Mouse (Mus musculus): ENCODE results near the gene Rab1a. TPM values are rescaled to one million over a fixed set of nuclear protein-coding genes. Genes with fewer than 3 reads are reported as not detected.

Gene Rab1a
- polyA plus RNA-seq, 1 experiment from 2014 or later, result 241 TPM

- Histone ChIP-seq H3K27me3 (ENCODE audit: control insufficient read depth, insufficient read depth, low read length) (no peaks in the 10 kb centered on the region), H3K9ac (replicated peaks; ENCODE audit: low read depth, low read length) (no peak overlapping the region), H3K4me1 (ENCODE audit: control insufficient read depth, insufficient read depth, low read length) (no peaks in the 10 kb centered on the region), H3K4me3 (ENCODE audit: low read depth, low read length) (no peak overlapping the region), H3K9me3 (ENCODE audit: control insufficient read depth, low read depth, low read length) (no peaks in the 10 kb centered on the region), H3K27ac (ENCODE audit: low read length) (no peak overlapping the region), H3K36me3 (ENCODE audit: control insufficient read depth, insufficient read depth, low read length) (no peaks in the 10 kb centered on the region), H3K4me2 (replicated peaks; ENCODE audit: low read depth, low read length) (no peak overlapping the region)
- 65% methylated on average over 6 of the region's 6 CpGs for WGBS
- no peak for ATAC-seq (ENCODE audit: insufficient number of reproducible peaks, insufficient read depth, low FRiP score, low read depth)
Observed at GRCm38 (mm10) chr11:20187271-20187670, 14.0 kb upstream of the Rab1a start.

- no peaks in the 10 kb centered on the region for H3K36me3 ChIP-seq (ENCODE audit: control insufficient read depth, insufficient read depth, low read length)
- 85% methylated on average over 4 of the region's 4 CpGs for WGBS
- ATAC-seq (ENCODE audit: insufficient number of reproducible peaks, insufficient read depth, low FRiP score, low read depth), result no peak
- H3K4me2 ChIP-seq (replicated peaks; ENCODE audit: low read depth, low read length), result no peak overlapping the region
- no peak overlapping the region for H3K9ac ChIP-seq (replicated peaks; ENCODE audit: low read depth, low read length)
- H3K27ac ChIP-seq (ENCODE audit: low read length), result no peak overlapping the region
- no peak overlapping the region for H3K4me3 ChIP-seq (ENCODE audit: low read depth, low read length)
- H3K27me3 ChIP-seq (ENCODE audit: control insufficient read depth, insufficient read depth, low read length), result no peaks in the 10 kb centered on the region
- no peaks in the 10 kb centered on the region for H3K9me3 ChIP-seq (ENCODE audit: control insufficient read depth, low read depth, low read length)
- no peaks in the 10 kb centered on the region for H3K4me1 ChIP-seq (ENCODE audit: control insufficient read depth, insufficient read depth, low read length)
Observed at GRCm38 (mm10) chr11:20193100-20193736, 8.0 kb upstream of the Rab1a start.

- WGBS, result under 1% methylated on average over 40 of the region's 40 CpGs
- Histone ChIP-seq H3K27ac (ENCODE audit: low read length) (peak overlapping the region; percentile 98), H3K36me3 (ENCODE audit: control insufficient read depth, insufficient read depth, low read length) (no peaks in the 10 kb centered on the region)
Observed at GRCm38 (mm10) chr11:20201661-20202101, 449 bp downstream of the Rab1a start.

DNA sequence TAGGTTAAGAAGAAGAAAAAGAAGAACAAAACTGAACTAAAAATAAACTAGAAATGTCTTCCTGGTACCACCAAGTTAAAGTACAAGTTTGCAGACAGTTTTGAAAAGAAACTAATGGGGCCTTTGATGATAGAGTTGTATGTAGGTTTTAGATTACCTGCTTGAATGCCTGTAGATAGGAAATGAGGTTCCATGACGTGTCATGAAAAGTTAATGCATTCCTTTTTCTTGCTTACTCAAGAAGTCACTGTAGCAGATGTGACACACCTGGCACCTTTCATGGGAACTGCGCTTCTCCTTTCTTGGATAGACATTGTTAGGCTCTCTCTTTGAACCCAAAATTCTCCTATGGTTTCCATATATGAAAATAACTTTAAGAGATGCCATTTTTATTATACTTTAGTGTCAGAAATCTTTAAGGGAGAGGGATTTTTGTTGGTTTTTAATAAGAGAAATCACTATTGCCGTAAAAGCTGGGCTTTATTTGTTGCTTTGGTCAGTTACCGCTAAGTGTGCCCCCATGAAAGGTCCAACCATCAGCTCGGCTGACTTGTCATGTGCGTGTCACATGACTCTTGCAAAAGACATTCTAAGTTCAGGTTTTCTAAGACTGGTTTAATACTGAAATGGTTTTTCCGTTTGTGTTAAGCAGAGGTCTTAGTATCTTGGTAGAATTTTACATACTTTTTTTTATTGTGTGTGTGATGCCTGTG, 1.2 kb downstream of the Rab1a start:
- Histone ChIP-seq H3K9ac (replicated peaks; ENCODE audit: low read depth, low read length) (peak overlapping the region; percentile 96), H3K9me3 (ENCODE audit: control insufficient read depth, low read depth, low read length) (no peaks in the 10 kb centered on the region), H3K36me3 (ENCODE audit: control insufficient read depth, insufficient read depth, low read length) (no peaks in the 10 kb centered on the region), H3K4me3 (ENCODE audit: low read depth, low read length) (peak overlapping the region; percentile 85), H3K4me1 (ENCODE audit: control insufficient read depth, insufficient read depth, low read length) (peaks cover 25% of the 10 kb centered on the region; the same call in 1 of the 2 replicates), H3K4me2 (replicated peaks; ENCODE audit: low read depth, low read length) (peak overlapping the region; percentile 86), H3K27me3 (ENCODE audit: control insufficient read depth, insufficient read depth, low read length) (no peaks in the 10 kb centered on the region), H3K27ac (ENCODE audit: low read length) (no peak overlapping the region)
- ATAC-seq (ENCODE audit: insufficient number of reproducible peaks, insufficient read depth, low FRiP score, low read depth), result no peak
- 33% methylated on average over 7 of the region's 7 CpGs for WGBS

More at GRCm38 (mm10) chr11:20201661-20202101, 449 bp downstream of the Rab1a start:
- Histone ChIP-seq H3K4me3 (ENCODE audit: low read depth, low read length) (peak overlapping the region; percentile 85), H3K9ac (replicated peaks; ENCODE audit: low read depth, low read length) (peak overlapping the region; percentile 96), H3K9me3 (ENCODE audit: control insufficient read depth, low read depth, low read length) (no peaks in the 10 kb centered on the region), H3K4me1 (ENCODE audit: control insufficient read depth, insufficient read depth, low read length) (peaks cover 24% of the 10 kb centered on the region; the same call in 1 of the 2 replicates), H3K27me3 (ENCODE audit: control insufficient read depth, insufficient read depth, low read length) (no peaks in the 10 kb centered on the region), H3K4me2 (replicated peaks; ENCODE audit: low read depth, low read length) (peak overlapping the region; percentile 86)
- ATAC-seq (ENCODE audit: insufficient number of reproducible peaks, insufficient read depth, low FRiP score, low read depth), result peak; percentile 3; the same call in 1 of the 2 replicates

GRCm38 (mm10) chr11:20204321-20204720, 3.1 kb downstream of the Rab1a start:
- peaks cover 4% of the 10 kb centered on the region for H3K36me3 ChIP-seq (ENCODE audit: control insufficient read depth, insufficient read depth, low read length)
- H3K27me3 ChIP-seq (ENCODE audit: control insufficient read depth, insufficient read depth, low read length), result no peaks in the 10 kb centered on the region
- 0 out of 2 replicates have a peak overlapping the region, but pooled peaks have one; percentile 12 for H3K4me2 ChIP-seq (replicated peaks; ENCODE audit: low read depth, low read length)
- H3K9ac ChIP-seq (replicated peaks; ENCODE audit: low read depth, low read length), result no peak overlapping the region
- 53% methylated on average over 2 of the region's 2 CpGs for WGBS
- H3K27ac ChIP-seq (ENCODE audit: low read length), result no peak overlapping the region
- peaks cover 29% of the 10 kb centered on the region; the same call in 1 of the 2 replicates for H3K4me1 ChIP-seq (ENCODE audit: control insufficient read depth, insufficient read depth, low read length)
- no peak overlapping the region for H3K4me3 ChIP-seq (ENCODE audit: low read depth, low read length)
- no peak for ATAC-seq (ENCODE audit: insufficient number of reproducible peaks, insufficient read depth, low FRiP score, low read depth)
- no peaks in the 10 kb centered on the region for H3K9me3 ChIP-seq (ENCODE audit: control insufficient read depth, low read depth, low read length)

GRCm38 (mm10) chr11:20204870-20205446, 3.7 kb downstream of the Rab1a start:
- ATAC-seq (ENCODE audit: insufficient number of reproducible peaks, insufficient read depth, low FRiP score, low read depth), result no peak
- H3K4me2 ChIP-seq (replicated peaks; ENCODE audit: low read depth, low read length), result no peak overlapping the region
- H3K9me3 ChIP-seq (ENCODE audit: control insufficient read depth, low read depth, low read length), result no peaks in the 10 kb centered on the region
- H3K9ac ChIP-seq (replicated peaks; ENCODE audit: low read depth, low read length), result no peak overlapping the region
- 56% methylated on average over 9 of the region's 9 CpGs for WGBS
- H3K4me3 ChIP-seq (ENCODE audit: low read depth, low read length), result no peak overlapping the region
- no peaks in the 10 kb centered on the region for H3K27me3 ChIP-seq (ENCODE audit: control insufficient read depth, insufficient read depth, low read length)
- H3K36me3 ChIP-seq (ENCODE audit: control insufficient read depth, insufficient read depth, low read length), result peaks cover 4% of the 10 kb centered on the region
- H3K4me1 ChIP-seq (ENCODE audit: control insufficient read depth, insufficient read depth, low read length), result peaks cover 29% of the 10 kb centered on the region; the same call in 1 of the 2 replicates
- H3K27ac ChIP-seq (ENCODE audit: low read length), result no peak overlapping the region

GRCm38 (mm10) chr11:20205538-20205937, 4.3 kb downstream of the Rab1a start:
- Histone ChIP-seq H3K9ac (replicated peaks; ENCODE audit: low read depth, low read length) (no peak overlapping the region), H3K36me3 (ENCODE audit: control insufficient read depth, insufficient read depth, low read length) (peaks cover 4% of the 10 kb centered on the region), H3K4me2 (replicated peaks; ENCODE audit: low read depth, low read length) (no peak overlapping the region), H3K4me1 (ENCODE audit: control insufficient read depth, insufficient read depth, low read length) (peaks cover 29% of the 10 kb centered on the region; the same call in 1 of the 2 replicates), H3K27ac (ENCODE audit: low read length) (no peak overlapping the region), H3K27me3 (ENCODE audit: control insufficient read depth, insufficient read depth, low read length) (no peaks in the 10 kb centered on the region), H3K4me3 (ENCODE audit: low read depth, low read length) (no peak overlapping the region), H3K9me3 (ENCODE audit: control insufficient read depth, low read depth, low read length) (no peaks in the 10 kb centered on the region)
- ATAC-seq (ENCODE audit: insufficient number of reproducible peaks, insufficient read depth, low FRiP score, low read depth), result no peak
- WGBS, result 55% methylated on average over 4 of the region's 4 CpGs

- H3K36me3 ChIP-seq (ENCODE audit: control insufficient read depth, insufficient read depth, low read length), result peaks cover 4% of the 10 kb centered on the region
- H3K4me3 ChIP-seq (ENCODE audit: low read depth, low read length), result no peak overlapping the region
- no peaks in the 10 kb centered on the region for H3K27me3 ChIP-seq (ENCODE audit: control insufficient read depth, insufficient read depth, low read length)
- 51% methylated on average over 2 of the region's 2 CpGs for WGBS
- peaks cover 29% of the 10 kb centered on the region; the same call in 1 of the 2 replicates for H3K4me1 ChIP-seq (ENCODE audit: control insufficient read depth, insufficient read depth, low read length)
- no peak overlapping the region for H3K9ac ChIP-seq (replicated peaks; ENCODE audit: low read depth, low read length)
- no peak for ATAC-seq (ENCODE audit: insufficient number of reproducible peaks, insufficient read depth, low FRiP score, low read depth)
- no peaks in the 10 kb centered on the region for H3K9me3 ChIP-seq (ENCODE audit: control insufficient read depth, low read depth, low read length)
- no peak overlapping the region for H3K4me2 ChIP-seq (replicated peaks; ENCODE audit: low read depth, low read length)
- no peak overlapping the region for H3K27ac ChIP-seq (ENCODE audit: low read length)
Observed at GRCm38 (mm10) chr11:20206626-20207223, 5.5 kb downstream of the Rab1a start.

All from stomach, embryonic 14.5 days (tissue).